Mouse (Mus musculus): ENCODE results near the gene Sec1. TPM values are rescaled to one million over a fixed set of nuclear protein-coding genes. Genes with fewer than 3 reads are reported as not detected.
"Not testable (repeated sequence)": the region's sequence is repeated elsewhere in the genome, so short reads cannot be mapped to it uniquely, and the experiment has no call there.

Gene Sec1
- polyA plus RNA-seq, 1 experiment from 2014 or later = 0.24 TPM

DNA sequence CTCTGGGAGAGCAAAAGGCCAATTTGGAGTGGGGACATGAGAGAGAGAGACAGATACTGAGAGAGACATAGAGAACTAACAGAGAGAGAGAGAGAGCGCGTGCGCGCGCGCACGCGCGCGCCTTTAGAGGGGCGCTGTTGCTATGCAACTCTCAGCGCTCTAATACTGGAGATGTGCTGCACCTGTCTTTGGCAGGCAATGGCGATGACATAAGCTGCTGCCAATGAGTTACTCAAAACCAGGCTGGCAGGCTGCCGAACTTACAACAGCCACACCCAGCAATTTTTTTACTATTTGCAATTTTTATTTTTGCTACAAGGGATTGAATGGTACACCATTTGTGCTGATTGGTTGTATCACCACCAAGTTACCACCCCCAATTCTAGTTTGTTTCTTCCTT, 26.4 kb downstream of the Sec1 start:
- Histone ChIP-seq H3K36me3 (ENCODE audit: control insufficient read depth, insufficient read depth, low read length) (no peaks in the 10 kb centered on the region), H3K9me3 (replicated peaks; ENCODE audit: control insufficient read depth, low read length) (no peaks in the 10 kb centered on the region), H3K9ac (ENCODE audit: low read depth, low read length) (no peak overlapping the region), H3K4me2 (no peak overlapping the region), H3K27ac (ENCODE audit: low read depth, low read length) (no peak overlapping the region), H3K27me3 (ENCODE audit: control insufficient read depth, insufficient read depth, low read length) (no peaks in the 10 kb centered on the region), H3K4me3 (ENCODE audit: low read depth, low read length) (no peak overlapping the region), H3K4me1 (ENCODE audit: control insufficient read depth, insufficient read depth, low read length) (peaks cover 4% of the 10 kb centered on the region; the same call in 1 of the 2 replicates)
- ATAC-seq (replicated peaks; ENCODE audit: insufficient number of reproducible peaks, low FRiP score, low TSS enrichment) = no peak
- 75% methylated on average over 14 of the region's 14 CpGs for WGBS (ENCODE audit: insufficient replicate concordance)

DNA sequence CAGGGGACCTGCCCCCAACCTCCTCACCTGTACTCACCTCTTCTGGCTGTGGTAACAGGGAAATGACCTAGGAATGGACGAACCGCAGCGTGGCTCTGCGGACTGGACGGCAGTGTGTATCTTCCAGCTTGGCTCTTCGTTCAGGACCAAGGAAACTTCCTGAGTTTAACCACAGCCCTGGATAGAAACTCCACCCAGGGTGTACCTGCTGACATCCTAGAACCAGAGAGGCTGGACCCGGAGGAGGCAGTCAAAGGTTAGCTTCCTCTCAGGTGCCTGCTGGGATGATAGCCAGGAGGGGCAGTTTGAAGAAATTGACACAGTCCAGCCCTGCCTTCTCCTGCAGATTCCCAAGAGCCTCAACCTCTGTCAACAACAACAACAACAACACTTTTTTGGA, 28.0 kb downstream of the Sec1 start, which contains the start of gene Fut2:
Gene Fut2, minus strand, starts transcription at position 234 of the 400 bp plus-strand sequence.
- no peak for ATAC-seq (replicated peaks; ENCODE audit: insufficient number of reproducible peaks, low FRiP score, low TSS enrichment)
- Histone ChIP-seq H3K27ac (ENCODE audit: low read depth, low read length) (no peak within 1 kb of the TSS), H3K27me3 (ENCODE audit: control insufficient read depth, insufficient read depth, low read length) (no peaks in the 10 kb centered on the region), H3K4me1 (ENCODE audit: control insufficient read depth, insufficient read depth, low read length) (peaks cover 4% of the 10 kb centered on the region; the same call in 1 of the 2 replicates), H3K4me3 (ENCODE audit: low read depth, low read length) (no peak within 1 kb of the TSS), H3K4me2 (no peak within 1 kb of the TSS), H3K36me3 (ENCODE audit: control insufficient read depth, insufficient read depth, low read length) (no peaks in the 10 kb centered on the region), H3K9ac (ENCODE audit: low read depth, low read length) (no peak within 1 kb of the TSS), H3K9me3 (replicated peaks; ENCODE audit: control insufficient read depth, low read length) (no peaks in the 10 kb centered on the region)
- WGBS (ENCODE audit: insufficient replicate concordance) = 81% methylated on average over 7 of the region's 7 CpGs

DNA sequence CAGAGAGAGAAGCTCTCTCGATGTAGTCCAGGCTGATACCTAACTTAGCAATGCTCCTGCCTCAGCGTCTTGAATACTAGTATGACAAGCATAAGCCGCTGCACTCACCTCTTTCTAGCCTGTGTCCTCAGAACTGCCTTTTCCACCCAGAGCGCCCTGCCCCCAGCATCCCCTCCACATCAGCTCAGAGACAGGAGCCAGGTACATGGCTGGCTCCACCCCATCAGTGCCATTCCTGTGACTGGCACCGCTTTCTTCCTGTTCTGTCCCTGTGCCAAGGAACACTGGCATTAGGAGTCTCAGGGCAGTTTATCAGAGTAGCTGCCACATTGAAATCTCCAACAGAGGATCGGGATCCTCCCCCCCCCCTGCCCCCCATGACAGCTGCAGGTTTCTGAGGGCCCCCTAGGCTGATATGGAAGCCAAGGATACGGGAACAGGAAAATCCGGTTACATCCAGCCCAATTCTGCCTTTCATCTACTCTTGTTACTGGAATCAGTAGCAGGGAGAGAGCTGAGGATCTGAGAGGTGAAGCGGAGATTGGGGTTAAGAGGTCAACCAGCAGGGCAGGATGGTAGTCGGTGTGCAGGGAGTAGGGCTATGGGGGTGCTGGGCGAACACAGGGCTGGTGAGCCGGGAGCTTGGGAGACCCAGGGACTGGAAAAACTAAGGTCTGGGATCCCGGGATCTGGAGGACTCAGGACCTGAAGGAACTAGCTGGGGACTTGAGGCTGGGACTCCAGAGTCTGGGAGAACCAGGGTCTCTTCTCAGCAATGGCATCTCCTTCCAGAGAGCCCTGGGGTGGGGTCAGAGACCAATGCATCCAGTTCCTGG, 28.7 kb downstream of the Sec1 start:
- Histone ChIP-seq H3K4me2 (no peak overlapping the region), H3K27me3 (ENCODE audit: control insufficient read depth, insufficient read depth, low read length) (no peaks in the 10 kb centered on the region), H3K27ac (ENCODE audit: low read depth, low read length) (no peak overlapping the region), H3K36me3 (ENCODE audit: control insufficient read depth, insufficient read depth, low read length) (no peaks in the 10 kb centered on the region), H3K9me3 (replicated peaks; ENCODE audit: control insufficient read depth, low read length) (no peaks in the 10 kb centered on the region), H3K9ac (ENCODE audit: low read depth, low read length) (no peak overlapping the region), H3K4me1 (ENCODE audit: control insufficient read depth, insufficient read depth, low read length) (peaks cover 4% of the 10 kb centered on the region; the same call in 1 of the 2 replicates), H3K4me3 (ENCODE audit: low read depth, low read length) (no peak overlapping the region)
- WGBS (ENCODE audit: insufficient replicate concordance) = 56% methylated on average over 13 of the region's 13 CpGs
- ATAC-seq (replicated peaks; ENCODE audit: insufficient number of reproducible peaks, low FRiP score, low TSS enrichment) = no peak

DNA sequence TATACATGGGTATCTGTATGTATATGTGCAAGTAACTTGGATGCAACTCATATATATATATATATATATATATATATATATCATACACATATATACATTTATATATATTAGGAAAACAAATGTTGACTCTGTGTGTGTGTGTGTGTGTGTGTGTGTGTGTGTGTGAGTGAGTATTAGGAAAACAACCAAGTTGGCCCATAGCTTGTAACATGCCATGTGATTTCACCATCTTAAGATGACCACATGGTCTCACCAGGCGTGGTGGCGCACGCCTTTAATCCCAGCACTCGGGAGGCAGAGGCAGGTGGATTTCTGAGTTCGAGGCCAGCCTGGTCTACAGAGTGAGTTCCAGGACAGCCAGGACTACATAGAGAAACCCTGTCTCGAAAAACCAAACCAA, 32.5 kb downstream of the Sec1 start:
- H3K9ac ChIP-seq (ENCODE audit: low read depth, low read length); H3K9me3 ChIP-seq (replicated peaks; ENCODE audit: control insufficient read depth, low read length); H3K4me3 ChIP-seq (ENCODE audit: low read depth, low read length); H3K36me3 ChIP-seq (ENCODE audit: control insufficient read depth, insufficient read depth, low read length); H3K4me2 ChIP-seq; H3K27ac ChIP-seq (ENCODE audit: low read depth, low read length); H3K27me3 ChIP-seq (ENCODE audit: control insufficient read depth, insufficient read depth, low read length); ATAC-seq (replicated peaks; ENCODE audit: insufficient number of reproducible peaks, low FRiP score, low TSS enrichment); H3K4me1 ChIP-seq (ENCODE audit: control insufficient read depth, insufficient read depth, low read length): not testable (repeated sequence)
- WGBS (ENCODE audit: insufficient replicate concordance) = 95% methylated on average over 6 of the region's 6 CpGs

DNA sequence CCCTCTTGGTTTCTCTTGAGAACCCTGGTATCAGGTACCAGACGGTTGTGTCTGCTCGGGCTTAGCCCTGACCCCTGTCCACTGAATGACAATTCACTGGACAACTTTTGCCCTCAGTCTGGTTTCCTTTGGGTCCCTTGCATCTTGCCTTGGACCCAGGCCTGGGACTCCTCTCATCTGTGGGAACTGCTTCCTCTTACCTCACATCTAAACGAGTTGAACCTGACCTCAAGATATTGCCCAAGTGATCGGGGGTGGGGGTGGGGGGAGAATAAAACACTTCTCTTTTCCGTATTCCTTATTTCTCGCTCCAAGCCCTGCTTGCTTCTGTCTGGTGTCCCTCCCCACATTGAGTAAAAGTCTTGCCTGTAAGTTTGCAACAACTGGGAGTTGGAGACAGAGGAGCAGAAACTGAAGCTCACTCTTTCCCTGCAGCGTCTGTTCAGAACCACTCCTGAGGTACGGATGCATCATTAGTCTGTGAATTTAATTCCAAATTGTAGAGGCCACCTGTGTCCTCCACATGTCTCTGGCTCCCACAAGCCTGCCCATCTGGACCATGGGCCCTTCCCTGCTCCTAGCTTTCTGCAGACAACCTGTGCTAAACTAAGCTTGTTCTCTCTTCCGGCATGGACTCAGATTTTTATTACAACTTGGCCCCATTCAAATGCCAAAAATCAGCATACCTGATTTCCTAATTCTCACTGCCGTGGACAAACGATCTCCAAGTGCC, 33.3 kb downstream of the Sec1 start:
- H3K4me3 ChIP-seq (ENCODE audit: low read depth, low read length) = no peak overlapping the region
- no peak for ATAC-seq (replicated peaks; ENCODE audit: insufficient number of reproducible peaks, low FRiP score, low TSS enrichment)
- H3K27me3 ChIP-seq (ENCODE audit: control insufficient read depth, insufficient read depth, low read length) = no peaks in the 10 kb centered on the region
- H3K9me3 ChIP-seq (replicated peaks; ENCODE audit: control insufficient read depth, low read length) = 0 out of 2 replicates have a peak, but pooled peaks cover 3% of the 10 kb centered on the region
- no peaks in the 10 kb centered on the region for H3K36me3 ChIP-seq (ENCODE audit: control insufficient read depth, insufficient read depth, low read length)
- peaks cover 4% of the 10 kb centered on the region; the same call in 1 of the 2 replicates for H3K4me1 ChIP-seq (ENCODE audit: control insufficient read depth, insufficient read depth, low read length)
- H3K9ac ChIP-seq (ENCODE audit: low read depth, low read length) = no peak overlapping the region
- 79% methylated on average over 11 of the region's 11 CpGs for WGBS (ENCODE audit: insufficient replicate concordance)
- H3K4me2 ChIP-seq = no peak overlapping the region
- no peak overlapping the region for H3K27ac ChIP-seq (ENCODE audit: low read depth, low read length)

DNA sequence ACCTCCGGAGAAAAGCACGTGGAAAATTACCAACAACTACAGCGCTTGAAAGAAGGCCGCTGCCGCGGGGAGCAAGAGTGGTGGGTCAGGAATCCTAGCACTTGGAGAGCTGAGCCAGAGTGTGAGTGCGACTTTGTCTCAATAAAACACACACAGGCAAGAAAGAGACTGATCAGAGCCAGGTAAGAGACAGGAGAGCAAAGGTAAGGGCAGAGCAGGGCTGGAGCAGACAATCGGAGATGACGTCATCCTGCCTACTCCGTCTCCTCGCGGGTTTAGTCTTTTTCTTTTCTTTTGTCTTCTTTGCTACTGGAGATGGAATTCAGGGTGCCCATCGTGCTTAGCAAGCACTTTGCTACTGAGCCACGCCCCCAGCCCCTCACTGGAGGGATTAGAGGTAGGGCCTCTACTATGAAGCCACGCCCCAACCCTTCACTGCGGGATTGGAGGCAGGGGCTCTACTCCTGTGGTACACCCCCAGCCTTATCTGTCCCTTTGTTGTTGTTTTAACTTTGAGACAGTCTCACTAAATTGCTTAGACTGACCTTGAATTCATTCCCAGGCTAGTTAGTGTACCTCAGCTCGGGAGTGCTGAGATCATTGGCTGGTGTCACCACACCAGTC, 39.7 kb downstream of the Sec1 start:
- 0 out of 2 replicates have a peak overlapping the region, but pooled peaks have one; percentile 23 for H3K9ac ChIP-seq (ENCODE audit: low read depth, low read length)

DNA sequence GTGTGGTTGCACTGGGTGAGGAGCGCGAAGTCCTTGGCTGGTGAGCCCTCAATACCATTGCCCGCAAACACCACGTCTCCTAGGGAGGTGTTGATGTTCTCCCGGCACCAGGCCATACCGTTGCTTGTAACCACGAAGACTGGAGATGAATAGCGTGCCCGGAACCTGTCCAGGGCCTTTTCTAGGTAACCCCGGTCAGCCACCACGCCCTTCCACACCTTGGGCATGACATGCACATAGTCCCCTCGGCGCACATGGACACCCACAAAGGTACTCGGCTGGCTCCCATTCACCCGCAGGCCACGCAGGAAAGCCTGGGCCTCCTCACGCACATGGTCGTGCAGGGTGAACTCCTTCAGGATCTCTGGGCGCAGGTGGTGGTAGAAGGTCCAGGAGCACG, 43.7 kb downstream of the Sec1 start:
- not testable (repeated sequence) for H3K9me3 ChIP-seq (replicated peaks; ENCODE audit: control insufficient read depth, low read length); H3K4me3 ChIP-seq (ENCODE audit: low read depth, low read length); H3K9ac ChIP-seq (ENCODE audit: low read depth, low read length); H3K4me1 ChIP-seq (ENCODE audit: control insufficient read depth, insufficient read depth, low read length); H3K4me2 ChIP-seq; H3K27ac ChIP-seq (ENCODE audit: low read depth, low read length); H3K36me3 ChIP-seq (ENCODE audit: control insufficient read depth, insufficient read depth, low read length); ATAC-seq (replicated peaks; ENCODE audit: insufficient number of reproducible peaks, low FRiP score, low TSS enrichment); H3K27me3 ChIP-seq (ENCODE audit: control insufficient read depth, insufficient read depth, low read length)
- WGBS (ENCODE audit: insufficient replicate concordance) = 90% methylated on average over 19 of the region's 20 CpGs

More for the DNA sequence above, 39.7 kb downstream of the Sec1 start:
- H3K4me1 ChIP-seq (ENCODE audit: control insufficient read depth, insufficient read depth, low read length) = 0 out of 2 replicates have a peak, but pooled peaks cover 3% of the 10 kb centered on the region
- ATAC-seq (replicated peaks; ENCODE audit: insufficient number of reproducible peaks, low FRiP score, low TSS enrichment) = no peak
- peak overlapping the region; percentile 12; the same call in 1 of the 2 replicates for H3K4me3 ChIP-seq (ENCODE audit: low read depth, low read length)
- H3K36me3 ChIP-seq (ENCODE audit: control insufficient read depth, insufficient read depth, low read length) = no peaks in the 10 kb centered on the region
- no peaks in the 10 kb centered on the region for H3K27me3 ChIP-seq (ENCODE audit: control insufficient read depth, insufficient read depth, low read length)
- peak overlapping the region; percentile 55 for H3K4me2 ChIP-seq
- WGBS (ENCODE audit: insufficient replicate concordance) = 26% methylated on average over 17 of the region's 17 CpGs
- H3K9me3 ChIP-seq (replicated peaks; ENCODE audit: control insufficient read depth, low read length) = 0 out of 2 replicates have a peak, but pooled peaks cover 3% of the 10 kb centered on the region
- no peak overlapping the region for H3K27ac ChIP-seq (ENCODE audit: low read depth, low read length)

DNA sequence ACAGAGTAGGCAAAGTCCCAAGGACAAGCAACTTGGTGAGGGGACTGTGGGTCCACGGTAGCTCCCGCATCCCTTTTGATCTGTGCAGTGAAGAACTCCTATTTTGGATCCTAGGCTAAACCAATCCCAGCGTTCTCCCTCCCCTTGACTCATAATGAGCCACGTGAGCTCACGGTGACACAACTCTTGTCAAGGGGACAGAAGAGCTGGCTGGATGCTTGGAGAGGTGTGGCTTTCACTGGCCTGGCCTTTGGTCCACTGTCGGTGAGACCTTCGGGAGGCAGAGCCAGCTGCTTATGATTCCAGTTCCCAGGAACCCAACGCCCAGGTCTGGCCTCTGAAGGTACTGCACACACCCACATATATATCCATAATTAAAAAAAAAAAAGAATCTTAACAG, 44.9 kb downstream of the Sec1 start:
- Histone ChIP-seq H3K27me3 (ENCODE audit: control insufficient read depth, insufficient read depth, low read length) (no peaks in the 10 kb centered on the region; the same call in 1 of the 2 replicates), H3K9me3 (replicated peaks; ENCODE audit: control insufficient read depth, low read length) (no peaks in the 10 kb centered on the region), H3K4me3 (ENCODE audit: low read depth, low read length) (no peak overlapping the region), H3K36me3 (ENCODE audit: control insufficient read depth, insufficient read depth, low read length) (no peaks in the 10 kb centered on the region), H3K4me2 (peak overlapping the region; percentile 37), H3K27ac (ENCODE audit: low read depth, low read length) (peak overlapping the region; percentile 46), H3K9ac (ENCODE audit: low read depth, low read length) (no peak overlapping the region), H3K4me1 (ENCODE audit: control insufficient read depth, insufficient read depth, low read length) (peaks cover 8% of the 10 kb centered on the region)
- WGBS (ENCODE audit: insufficient replicate concordance) = 44% methylated on average over 8 of the region's 8 CpGs
- ATAC-seq (replicated peaks; ENCODE audit: insufficient number of reproducible peaks, low FRiP score, low TSS enrichment) = peak; percentile 50; the same call in 1 of the 2 replicates

All from heart, embryonic 11.5 days (tissue).